Mouse (Mus musculus): ENCODE data around the gene Cldn14. TPM values are rescaled to one million over a fixed set of nuclear protein-coding genes. Genes with fewer than 3 reads are reported as not detected.

Gene Cldn14
- total and polyA plus RNA-seq, 3 experiments: not detected

DNA sequence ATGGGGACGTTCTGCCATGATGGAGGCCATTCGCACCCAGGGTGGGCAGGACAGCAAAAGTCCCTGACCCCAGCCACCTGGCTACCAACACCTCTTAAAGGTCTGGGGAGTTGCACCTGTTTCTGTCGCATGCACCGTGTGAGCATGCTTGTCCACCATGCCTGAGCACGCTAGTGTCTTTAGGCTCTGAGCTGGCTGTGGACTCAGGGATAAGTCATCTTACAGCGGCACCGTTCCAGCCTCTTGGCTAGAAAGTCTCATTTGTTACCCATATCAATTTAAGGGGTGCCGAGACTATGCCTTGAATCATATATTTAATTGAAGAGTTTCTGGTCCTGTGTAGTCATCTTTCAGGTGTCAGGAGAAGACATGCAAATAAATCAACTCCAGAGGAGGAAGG is 40.7 kb downstream of the Cldn14 start:
- TF ChIP-seq ZNF384 (IDR thresholded peaks at IDR 0.05; ENCODE audit: low read depth, low read length) (no peak), SMC3 (IDR thresholded peaks at IDR 0.05; ENCODE audit: low read depth, low read length) (no peak), POLR2A (IDR thresholded peaks at IDR 0.05; ENCODE audit: control insufficient read depth in 1 of 2, insufficient read depth in 1 of 2, low read depth in 1 of 2, low read length in 2 of 2, poor library complexity in 1 of 2) (no peak), CHD1 (IDR thresholded peaks at IDR 0.05; ENCODE audit: low read depth, low read length) (no peak), MAX (IDR thresholded peaks at IDR 0.05; ENCODE audit: low read length) (no peak), EP300 (IDR thresholded peaks at IDR 0.05; ENCODE audit: low read depth in 1 of 2, low read length in 2 of 2) (no peak), USF1 (IDR thresholded peaks at IDR 0.05; ENCODE audit: low read depth, low read length) (no peak), E2F4 (IDR thresholded peaks at IDR 0.05; ENCODE audit: borderline replicate concordance, low read depth, low read length) (no peak), ETS1 (IDR thresholded peaks at IDR 0.05; ENCODE audit: low read depth, low read length) (no peak), POLR2AphosphoS5 (IDR thresholded peaks at IDR 0.05; ENCODE audit: borderline replicate concordance, low read depth, low read length) (no peak)
- no peak overlapping the region for H3K27ac ChIP-seq (ENCODE audit: control insufficient read depth, low read depth, low read length)
- H3K9ac ChIP-seq (ENCODE audit: control insufficient read depth, low read depth, low read length, poor library complexity, severe bottlenecking): no peak overlapping the region
- no peak for DNase-seq (ENCODE audit: low read depth, low spot score)
- H3K27me3 ChIP-seq (ENCODE audit: control insufficient read depth in 1 of 2, insufficient read depth in 2 of 2, low read length in 2 of 2): no peaks in the 10 kb centered on the region; a peak in 2 of 4 replicates
- peaks cover 0 to under 1% of the 10 kb centered on the region in 2 experiments; a peak in 1 of 4 replicates for H3K36me3 ChIP-seq (ENCODE audit: control insufficient read depth in 1 of 2, insufficient read depth in 2 of 2, low read length in 2 of 2)
- no peak overlapping the region for H3K4me3 ChIP-seq (ENCODE audit: control insufficient read depth in 1 of 2, insufficient read depth in 1 of 2, low read depth in 2 of 2, low read length in 2 of 2)
- no peaks in the 10 kb centered on the region for H3K9me3 ChIP-seq (replicated peaks; ENCODE audit: insufficient read depth, low read length)
- H3K4me1 ChIP-seq (ENCODE audit: control insufficient read depth in 1 of 2, insufficient read depth in 2 of 2, low read length in 2 of 2): peaks cover under 1 to 3% of the 10 kb centered on the region in 2 experiments
- no peaks in the 10 kb centered on the region for H3K79me2 ChIP-seq (ENCODE audit: control insufficient read depth, insufficient read depth, low read length, poor library complexity)

DNA sequence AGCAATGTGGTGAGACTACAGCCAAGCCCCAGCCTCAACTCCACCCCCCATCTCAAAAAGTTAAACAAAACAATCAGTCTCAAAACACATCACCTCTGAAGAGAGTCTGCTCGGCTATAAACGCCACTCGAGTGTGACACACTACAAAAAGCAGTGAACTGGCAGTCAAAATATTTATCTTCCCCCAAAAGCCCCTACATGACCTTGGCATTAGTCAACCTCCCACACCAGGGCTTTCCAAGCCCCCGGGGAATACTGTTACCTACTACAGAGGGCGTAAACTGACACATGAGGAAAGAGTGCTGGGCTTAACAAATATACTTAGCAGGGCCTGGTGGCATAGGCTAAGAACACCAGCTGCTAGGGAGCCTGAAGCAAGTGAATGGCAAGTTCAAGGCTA is 46.4 kb downstream of the Cldn14 start:
- Histone ChIP-seq H3K4me1 (ENCODE audit: control insufficient read depth in 1 of 2, insufficient read depth in 2 of 2, low read length in 2 of 2) (no peaks in the 10 kb centered on the region), H3K27me3 (ENCODE audit: control insufficient read depth in 1 of 2, insufficient read depth in 2 of 2, low read length in 2 of 2) (peaks cover 7 to 12% of the 10 kb centered on the region in 2 experiments), H3K36me3 (ENCODE audit: control insufficient read depth in 1 of 2, insufficient read depth in 2 of 2, low read length in 2 of 2) (no peaks in the 10 kb centered on the region), H3K79me2 (ENCODE audit: control insufficient read depth, insufficient read depth, low read length, poor library complexity) (no peaks in the 10 kb centered on the region; the same call in 1 of the 2 replicates), H3K4me3 (ENCODE audit: control insufficient read depth in 1 of 2, insufficient read depth in 1 of 2, low read depth in 2 of 2, low read length in 2 of 2) (no peak overlapping the region), H3K9me3 (replicated peaks; ENCODE audit: insufficient read depth, low read length) (no peaks in the 10 kb centered on the region), H3K27ac (ENCODE audit: control insufficient read depth, low read depth, low read length) (no peak overlapping the region), H3K9ac (ENCODE audit: control insufficient read depth, low read depth, low read length, poor library complexity, severe bottlenecking) (no peak overlapping the region)
- no peak for DNase-seq (ENCODE audit: low read depth, low spot score)
- TF ChIP-seq SIN3A (IDR thresholded peaks at IDR 0.05; ENCODE audit: low read length) (no peak), MXI1 (IDR thresholded peaks at IDR 0.05; ENCODE audit: low read depth, low read length) (no peak), GABPA (IDR thresholded peaks at IDR 0.05; ENCODE audit: low read depth, low read length) (no peak), ZNF384 (IDR thresholded peaks at IDR 0.05; ENCODE audit: low read depth, low read length) (no peak), USF1 (IDR thresholded peaks at IDR 0.05; ENCODE audit: low read depth, low read length) (no peak), POLR2A (IDR thresholded peaks at IDR 0.05; ENCODE audit: control insufficient read depth in 1 of 2, insufficient read depth in 1 of 2, low read depth in 1 of 2, low read length in 2 of 2, poor library complexity in 1 of 2) (no peak), MEF2A (IDR thresholded peaks at IDR 0.05; ENCODE audit: extremely low read depth, insufficient replicate concordance, low read depth, low read length, poor library complexity, severe bottlenecking) (no peak), ZMIZ1 (IDR thresholded peaks at IDR 0.05; ENCODE audit: low read depth, low read length) (no peak), ELF1 (IDR thresholded peaks at IDR 0.05; ENCODE audit: low read depth, low read length) (no peak), SMC3 (IDR thresholded peaks at IDR 0.05; ENCODE audit: low read depth, low read length) (no peak), GATA1 (IDR thresholded peaks at IDR 0.05; ENCODE audit: low read depth, low read length) (no peak), EP300 (IDR thresholded peaks at IDR 0.05; ENCODE audit: low read depth in 1 of 2, low read length in 2 of 2) (no peak), NELFE (IDR thresholded peaks at IDR 0.05; ENCODE audit: low read depth, low read length) (no peak)

Data from MEL (cell line).